Mouse (Mus musculus): ENCODE results near the gene Ckmt2.

Ckmt2 gene

GRCm38 (mm10) chr13:91876741-91877349 lies at the start of gene Ckmt2:
Ckmt2 (minus strand) TSS chr13:91876885.
- in situ Hi-C loops (cut with MboI, MseI), result no loop called here

GRCm38 (mm10) chr13:91921010-91921409 lies 44.3 kb upstream of the Ckmt2 start:
- in situ Hi-C loops (cut with MboI, MseI), result loop anchor here (25.0 kb wide), 2 partner anchors 416 to 816 kb away; no protein-coding TSS in a partner anchor

- in situ Hi-C loops (cut with MboI, MseI), result loop anchor here (25.0 kb wide), 2 partner anchors 419 to 819 kb away; no protein-coding TSS in a partner anchor
These were observed 42.1 kb upstream of the Ckmt2 start for GRCm38 (mm10) chr13:91918764-91919163.

- in situ Hi-C loops (cut with MboI, MseI), result loop anchor here (25.0 kb wide), 2 partner anchors 419 to 819 kb away; no protein-coding TSS in a partner anchor
These were observed 41.1 kb upstream of the Ckmt2 start for GRCm38 (mm10) chr13:91917835-91918234.

- in situ Hi-C loops (cut with MboI, MseI), result loop anchor here (25.0 kb wide), 2 partner anchors 421 to 821 kb away; no protein-coding TSS in a partner anchor
These were observed 39.6 kb upstream of the Ckmt2 start for GRCm38 (mm10) chr13:91916308-91916707.

- in situ Hi-C loops (cut with MboI, MseI), result loop anchor here (25.0 kb wide), 2 partner anchors 422 to 822 kb away; no protein-coding TSS in a partner anchor
These were observed 39.0 kb upstream of the Ckmt2 start for GRCm38 (mm10) chr13:91915582-91916239.

GRCm38 (mm10) chr13:91915192-91915581 lies 38.5 kb upstream of the Ckmt2 start:
- in situ Hi-C loops (cut with MboI, MseI), result loop anchor here (25.0 kb wide), 2 partner anchors 422 to 822 kb away; no protein-coding TSS in a partner anchor

GRCm38 (mm10) chr13:91911652-91912051 lies 35.0 kb upstream of the Ckmt2 start:
- in situ Hi-C loops (cut with MboI, MseI), result loop anchor here (25.0 kb wide), 2 partner anchors 426 to 826 kb away; no protein-coding TSS in a partner anchor

GRCm38 (mm10) chr13:91911211-91911610 lies 34.5 kb upstream of the Ckmt2 start:
- in situ Hi-C loops (cut with MboI, MseI), result loop anchor here (25.0 kb wide), 2 partner anchors 426 to 826 kb away; no protein-coding TSS in a partner anchor

GRCm38 (mm10) chr13:91908202-91908980 lies 31.7 kb upstream of the Ckmt2 start:
- in situ Hi-C loops (cut with MboI, MseI), result loop anchor here (25.0 kb wide), 2 partner anchors 429 to 829 kb away; no protein-coding TSS in a partner anchor

GRCm38 (mm10) chr13:91906338-91906737 lies 29.7 kb upstream of the Ckmt2 start:
- in situ Hi-C loops (cut with MboI, MseI), result loop anchor here (25.0 kb wide), 2 partner anchors 431 to 831 kb away; no protein-coding TSS in a partner anchor

- in situ Hi-C loops (cut with MboI, MseI), result no loop called here
These were observed 19.8 kb upstream of the Ckmt2 start for GRCm38 (mm10) chr13:91896476-91896875.

GRCm38 (mm10) chr13:91893132-91893531 lies 16.4 kb upstream of the Ckmt2 start:
- in situ Hi-C loops (cut with MboI, MseI), result no loop called here

GRCm38 (mm10) chr13:91890031-91890619 lies 13.4 kb upstream of the Ckmt2 start:
- in situ Hi-C loops (cut with MboI, MseI), result no loop called here

GRCm38 (mm10) chr13:91884714-91885386 lies 8.2 kb upstream of the Ckmt2 start:
- in situ Hi-C loops (cut with MboI, MseI), result no loop called here

- in situ Hi-C loops (cut with MboI, MseI), result no loop called here
These were observed 5.3 kb upstream of the Ckmt2 start for GRCm38 (mm10) chr13:91881837-91882480.

- in situ Hi-C loops (cut with MboI, MseI), result no loop called here
These were observed 3.6 kb upstream of the Ckmt2 start for GRCm38 (mm10) chr13:91880256-91880655.

- in situ Hi-C loops (cut with MboI, MseI), result no loop called here
These were observed 1.3 kb upstream of the Ckmt2 start for GRCm38 (mm10) chr13:91877996-91878395.

GRCm38 (mm10) chr13:91877350-91877749 lies 665 bp upstream of the Ckmt2 start:
- in situ Hi-C loops (cut with MboI, MseI), result no loop called here

- in situ Hi-C loops (cut with MboI, MseI), result no loop called here
These were observed 1.1 kb downstream of the Ckmt2 start for GRCm38 (mm10) chr13:91875581-91875980.
